Mouse (Mus musculus): ENCODE data around the gene Sertad3. TPM values are rescaled to one million over a fixed set of nuclear protein-coding genes. Genes with fewer than 3 reads are reported as not detected.
"Not testable (repeated sequence)": the region's sequence is repeated elsewhere in the genome, so short reads cannot be mapped to it uniquely, and the experiment has no call there.

Sertad3 gene
- total and polyA plus RNA-seq, 2 experiments from 2014 or later = 4.9 to 5.5 TPM

DNA sequence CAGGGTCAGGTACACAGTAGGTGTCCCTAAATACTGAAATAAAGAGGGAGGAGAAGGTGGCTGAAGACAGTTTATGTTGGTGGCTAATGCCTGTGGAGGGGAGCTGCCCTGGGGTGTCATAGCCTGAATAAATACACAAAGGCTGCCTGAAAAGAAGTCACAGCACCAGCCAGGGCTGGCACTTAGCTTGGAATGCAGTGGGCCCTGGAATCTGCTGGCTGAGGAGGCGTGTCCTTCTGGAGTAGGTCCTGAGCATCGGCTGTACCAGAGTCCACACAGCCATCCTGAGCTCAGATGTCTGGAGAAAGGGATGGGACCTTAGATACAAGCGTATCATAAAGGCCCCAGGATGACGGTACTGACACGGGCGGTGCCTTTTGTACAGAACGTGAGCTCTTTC lies 18.3 kb downstream of the Sertad3 start:
- Histone ChIP-seq H3K36me3 (ENCODE audit: insufficient read depth) (no peaks in the 10 kb centered on the region), H3K4me1 (ENCODE audit: insufficient read depth) (no peaks in the 10 kb centered on the region), H3K9me3 (ENCODE audit: low read length) (no peaks in the 10 kb centered on the region), H3K27ac (ENCODE audit: low read depth, low read length) (no peak overlapping the region), H3K9ac (no peak overlapping the region), H3K27me3 (ENCODE audit: insufficient read depth, low read length) (no peaks in the 10 kb centered on the region), H3K4me3 (ENCODE audit: low read depth, low read length) (no peak overlapping the region), H3K4me2 (ENCODE audit: low read depth) (no peak overlapping the region)
- ATAC-seq (no peak), DNase-seq (no peak)
- 75% methylated on average over 7 of the region's 7 CpGs for WGBS
- no peak for TF ChIP-seq CTCF (IDR thresholded peaks at IDR 0.05; ENCODE audit: low read depth)

- Histone ChIP-seq H3K27ac (ENCODE audit: low read depth, low read length) (no peak overlapping the region), H3K4me1 (ENCODE audit: insufficient read depth) (no peaks in the 10 kb centered on the region), H3K4me2 (ENCODE audit: low read depth) (no peak overlapping the region), H3K9ac (no peak overlapping the region), H3K9me3 (ENCODE audit: low read length) (no peaks in the 10 kb centered on the region), H3K27me3 (ENCODE audit: insufficient read depth, low read length) (no peaks in the 10 kb centered on the region), H3K4me3 (ENCODE audit: low read depth, low read length) (no peak overlapping the region), H3K36me3 (ENCODE audit: insufficient read depth) (no peaks in the 10 kb centered on the region)
- ATAC-seq (no peak), DNase-seq (no peak)
- TF ChIP-seq CTCF (IDR thresholded peaks at IDR 0.05; ENCODE audit: low read depth) = no peak
- WGBS = 76% methylated on average over 3 of the region's 3 CpGs
These were observed 19.5 kb downstream of the Sertad3 start for GRCm38 (mm10) chr7:27493022-27493421.

DNA sequence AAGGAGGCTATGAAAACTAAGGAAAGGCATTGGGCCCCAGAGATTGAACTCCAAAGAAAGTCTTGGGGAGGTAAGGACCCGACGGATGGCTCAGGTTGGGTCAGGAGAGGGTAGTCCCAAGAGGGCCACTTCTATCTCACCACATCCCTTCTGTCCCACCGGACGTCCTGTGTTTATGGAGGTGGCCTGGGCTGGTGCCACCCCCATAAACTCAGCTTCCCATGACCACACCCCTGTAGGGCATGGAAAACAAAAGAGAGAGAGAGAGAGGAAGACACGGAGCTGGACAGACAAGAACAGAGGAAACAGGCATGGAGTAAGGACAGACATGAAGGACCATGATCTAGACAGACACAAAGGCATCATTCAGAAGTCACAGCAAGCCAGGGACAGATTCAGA lies 19.9 kb downstream of the Sertad3 start:
- WGBS = 87% methylated on average over 5 of the region's 5 CpGs

GRCm38 (mm10) chr7:27494659-27495367 lies 21.2 kb downstream of the Sertad3 start:
- H3K36me3 ChIP-seq (ENCODE audit: insufficient read depth); H3K27me3 ChIP-seq (ENCODE audit: insufficient read depth, low read length); DNase-seq; ATAC-seq; H3K4me3 ChIP-seq (ENCODE audit: low read depth, low read length); H3K4me2 ChIP-seq (ENCODE audit: low read depth); H3K4me1 ChIP-seq (ENCODE audit: insufficient read depth); H3K9me3 ChIP-seq (ENCODE audit: low read length); H3K27ac ChIP-seq (ENCODE audit: low read depth, low read length); H3K9ac ChIP-seq: not testable (repeated sequence)
- 94% methylated on average over 9 of the region's 9 CpGs for WGBS

More for the DNA sequence above, 19.9 kb downstream of the Sertad3 start:
- Histone ChIP-seq H3K27ac (ENCODE audit: low read depth, low read length) (no peak overlapping the region), H3K9ac (no peak overlapping the region), H3K9me3 (ENCODE audit: low read length) (no peaks in the 10 kb centered on the region), H3K4me3 (ENCODE audit: low read depth, low read length) (no peak overlapping the region), H3K27me3 (ENCODE audit: insufficient read depth, low read length) (no peaks in the 10 kb centered on the region), H3K4me2 (ENCODE audit: low read depth) (no peak overlapping the region), H3K4me1 (ENCODE audit: insufficient read depth) (no peaks in the 10 kb centered on the region), H3K36me3 (ENCODE audit: insufficient read depth) (no peaks in the 10 kb centered on the region)
- ATAC-seq = no peak
- TF ChIP-seq CTCF (IDR thresholded peaks at IDR 0.05; ENCODE audit: low read depth) = no peak
- no peak for DNase-seq

DNA sequence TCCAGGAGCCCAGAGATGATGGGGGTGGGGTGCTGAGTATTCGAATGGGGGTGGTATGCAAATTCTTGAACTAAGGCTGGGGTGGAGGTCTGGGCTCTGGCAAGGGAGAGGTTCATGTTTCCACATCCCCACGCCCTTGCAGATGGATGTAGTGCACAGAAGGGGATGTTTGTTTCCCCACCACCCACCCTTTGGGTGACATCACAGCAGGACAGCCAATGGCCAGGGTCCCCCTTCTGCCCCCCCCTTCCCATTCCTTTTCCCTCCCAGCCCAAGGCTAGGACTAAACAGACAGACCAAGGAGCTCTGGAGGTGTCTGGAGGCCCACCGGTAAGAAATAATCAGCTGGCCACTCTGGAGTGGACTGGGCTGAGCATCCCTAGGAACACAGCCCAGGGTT lies 25.5 kb downstream of the Sertad3 start, which contains the start of gene Prx:
Gene Prx, plus strand, starts transcription at position 289 of the 400 bp plus-strand sequence.
- Histone ChIP-seq H3K4me1 (ENCODE audit: insufficient read depth) (no peaks in the 10 kb centered on the region), H3K9ac (no peak within 1 kb of the TSS), H3K36me3 (ENCODE audit: insufficient read depth) (no peaks in the 10 kb centered on the region), H3K4me2 (ENCODE audit: low read depth) (no peak within 1 kb of the TSS), H3K4me3 (ENCODE audit: low read depth, low read length) (no peak within 1 kb of the TSS), H3K9me3 (ENCODE audit: low read length) (no peaks in the 10 kb centered on the region), H3K27me3 (ENCODE audit: insufficient read depth, low read length) (no peaks in the 10 kb centered on the region), H3K27ac (ENCODE audit: low read depth, low read length) (no peak within 1 kb of the TSS)
- ATAC-seq (no peak), DNase-seq (no peak)
- no peak for TF ChIP-seq CTCF (IDR thresholded peaks at IDR 0.05; ENCODE audit: low read depth)
- WGBS = 60% methylated on average over 3 of the region's 3 CpGs

DNA sequence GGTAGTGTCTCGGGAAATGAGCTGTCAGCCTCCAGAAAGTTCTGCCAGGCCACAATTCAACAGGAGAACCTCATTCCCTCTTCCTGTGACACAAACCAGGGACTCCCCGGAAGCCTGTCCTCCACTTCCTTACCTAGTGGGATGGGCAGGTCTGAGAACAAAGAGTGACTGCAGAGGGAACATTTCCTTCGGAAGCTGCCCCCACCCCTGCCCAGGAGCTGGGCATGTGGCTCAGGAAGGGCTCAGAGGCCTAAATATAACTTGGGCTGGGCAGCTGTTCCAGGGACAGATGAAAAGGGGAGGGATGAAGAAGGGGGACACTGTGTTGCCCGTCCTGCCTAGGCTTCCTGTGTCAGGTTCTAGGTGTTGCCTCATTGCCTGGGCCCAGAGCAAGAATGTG lies 28.1 kb downstream of the Sertad3 start:
- no peak for DNase-seq
- no peak for TF ChIP-seq CTCF (IDR thresholded peaks at IDR 0.05; ENCODE audit: low read depth)
- Histone ChIP-seq H3K9ac (no peak overlapping the region), H3K4me3 (ENCODE audit: low read depth, low read length) (no peak overlapping the region), H3K4me2 (ENCODE audit: low read depth) (no peak overlapping the region), H3K9me3 (ENCODE audit: low read length) (no peaks in the 10 kb centered on the region), H3K27ac (ENCODE audit: low read depth, low read length) (no peak overlapping the region), H3K27me3 (ENCODE audit: insufficient read depth, low read length) (no peaks in the 10 kb centered on the region), H3K36me3 (ENCODE audit: insufficient read depth) (no peaks in the 10 kb centered on the region), H3K4me1 (ENCODE audit: insufficient read depth) (no peaks in the 10 kb centered on the region)
- 79% methylated on average over 4 of the region's 4 CpGs for WGBS
- no peak for ATAC-seq

GRCm38 (mm10) chr7:27506765-27507370 lies 33.3 kb downstream of the Sertad3 start:
- 54% methylated on average over 9 of the region's 9 CpGs for WGBS
- Histone ChIP-seq H3K27ac (ENCODE audit: low read depth, low read length) (no peak overlapping the region), H3K36me3 (ENCODE audit: insufficient read depth) (no peaks in the 10 kb centered on the region), H3K27me3 (ENCODE audit: insufficient read depth, low read length) (no peaks in the 10 kb centered on the region), H3K4me3 (ENCODE audit: low read depth, low read length) (peak overlapping the region; percentile 60), H3K9me3 (ENCODE audit: low read length) (no peaks in the 10 kb centered on the region), H3K9ac (no peak overlapping the region), H3K4me2 (ENCODE audit: low read depth) (peak overlapping the region; percentile 62), H3K4me1 (ENCODE audit: insufficient read depth) (no peaks in the 10 kb centered on the region)
- TF ChIP-seq CTCF (IDR thresholded peaks at IDR 0.05; ENCODE audit: low read depth) = no peak
- DNase-seq (no peak), ATAC-seq (no peak)

All from forebrain, postnatal 0 days (tissue).